Mouse (Mus musculus) thymus, postnatal 25 days (tissue): ENCODE measurements around the gene Pkhd1.
"Not testable (repeated sequence)": the region's sequence is repeated elsewhere in the genome, so short reads cannot be mapped to it uniquely, and the experiment has no call there.

Source experiments
- DNase-seq: peaks from one replicate; pipeline ENCODE4 v3.0.0; 2022

Pkhd1 gene

DNA sequence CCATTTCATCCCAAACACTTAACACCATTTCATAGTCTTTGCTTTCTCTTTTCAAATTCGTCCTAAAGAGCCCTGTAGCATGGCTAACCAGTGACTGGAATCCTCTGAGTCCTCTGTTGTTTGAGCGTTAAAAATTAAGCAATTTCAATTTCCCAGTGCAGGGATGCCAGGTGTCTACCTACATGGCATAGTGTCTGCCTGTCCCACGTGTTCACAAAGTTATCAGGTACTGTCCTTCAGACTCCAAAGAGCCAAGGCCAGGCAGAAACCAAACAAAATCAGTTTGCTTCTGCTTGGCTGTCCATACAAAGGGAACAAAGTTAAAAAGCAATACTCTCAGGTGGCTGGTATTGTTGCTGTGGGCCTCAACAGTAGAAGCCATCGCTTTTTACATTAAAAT lies 136.0 kb downstream of the Pkhd1 start:
- no peak for DNase-seq

DNA sequence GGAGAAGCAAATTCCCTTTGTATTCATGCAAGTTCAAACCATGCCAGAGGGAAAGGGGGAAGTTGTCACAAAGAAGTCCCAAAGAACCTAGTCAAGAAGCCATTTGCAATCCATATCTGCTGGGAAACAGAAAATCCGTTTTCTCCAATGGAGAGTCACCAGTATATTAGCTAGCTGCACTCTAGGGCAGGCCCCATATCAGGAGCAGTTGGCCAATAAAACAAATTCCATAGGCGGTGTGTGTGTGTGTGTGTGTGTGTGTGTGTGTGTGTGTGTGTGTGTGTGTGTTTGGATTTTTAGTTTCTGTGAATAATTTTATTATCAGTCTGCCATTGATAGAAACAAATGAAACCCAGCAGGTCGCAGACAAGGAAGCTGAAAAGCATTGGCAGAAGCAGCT lies 139.2 kb downstream of the Pkhd1 start:
- DNase-seq, result no peak

DNA sequence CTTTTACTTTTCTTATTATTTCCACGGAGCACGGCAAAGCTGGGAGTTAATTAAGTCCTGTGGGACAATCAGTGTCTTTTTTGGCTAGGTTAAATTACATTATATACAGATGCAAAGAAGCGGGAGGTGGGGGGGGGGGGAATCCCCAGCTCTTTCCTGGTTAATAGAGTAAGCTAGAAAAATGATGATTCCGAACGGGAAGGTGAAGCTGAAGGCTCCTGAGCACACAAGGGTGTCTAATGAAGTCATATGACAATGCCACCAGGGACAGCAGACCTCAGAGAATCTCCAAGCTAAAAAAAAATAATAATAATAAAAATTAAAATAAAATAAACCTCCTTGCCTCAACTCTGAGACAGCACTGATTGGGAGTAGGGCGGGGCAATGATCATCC lies 139.6 kb downstream of the Pkhd1 start:
- no peak for DNase-seq

DNA sequence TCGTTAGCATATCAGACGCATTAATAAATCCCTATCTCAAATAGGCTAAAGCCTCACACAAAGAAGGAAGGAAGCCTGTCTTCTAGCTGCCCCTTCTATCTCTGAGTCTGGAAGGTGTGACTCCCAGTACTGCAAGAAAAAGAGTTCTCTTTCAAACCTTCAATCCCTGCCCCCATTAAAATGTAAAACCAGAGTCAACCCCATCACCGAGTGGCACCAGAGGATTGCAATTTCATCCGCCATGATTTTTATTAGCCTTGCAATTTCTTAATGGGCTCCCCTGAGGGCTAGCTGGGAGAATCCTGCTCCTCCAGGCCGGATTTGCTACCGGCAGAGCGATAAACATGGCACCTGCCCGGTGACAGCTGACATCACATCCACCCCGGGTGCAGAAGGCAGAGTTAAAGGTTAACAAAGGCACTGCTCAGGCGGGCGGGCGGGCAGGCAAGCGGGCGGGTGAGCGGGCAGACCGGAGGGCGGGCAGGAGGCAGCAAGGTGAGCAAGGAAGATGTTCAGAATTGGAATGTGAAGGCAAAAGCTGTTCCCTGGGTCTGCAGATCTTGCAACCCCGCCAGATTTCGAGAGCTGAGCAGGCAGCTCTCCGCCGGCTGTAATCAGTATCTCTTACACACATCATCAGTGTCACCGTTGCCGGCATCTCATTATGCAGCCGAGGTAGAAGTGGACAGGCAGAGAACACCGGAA lies 140.2 kb downstream of the Pkhd1 start:
- no peak for DNase-seq

DNA sequence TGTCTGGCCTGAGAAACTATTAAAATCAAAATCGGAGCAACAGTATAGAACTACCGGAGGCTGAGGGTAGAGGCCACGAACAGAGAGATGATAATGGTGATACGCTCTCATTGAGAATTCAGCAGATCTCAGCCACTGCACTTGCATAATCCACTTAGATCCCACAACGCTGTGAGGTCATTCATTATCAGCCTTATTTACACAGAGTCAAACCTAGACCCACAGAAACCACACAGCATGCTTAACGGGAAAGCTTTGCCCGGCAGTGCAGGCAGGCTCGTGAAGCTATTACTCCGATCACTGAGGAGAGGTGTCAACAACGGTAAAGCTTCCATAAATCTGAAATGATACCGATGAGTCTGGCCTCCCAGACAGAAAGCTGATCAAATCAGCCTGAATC lies 147.1 kb downstream of the Pkhd1 start:
- no peak for DNase-seq

DNA sequence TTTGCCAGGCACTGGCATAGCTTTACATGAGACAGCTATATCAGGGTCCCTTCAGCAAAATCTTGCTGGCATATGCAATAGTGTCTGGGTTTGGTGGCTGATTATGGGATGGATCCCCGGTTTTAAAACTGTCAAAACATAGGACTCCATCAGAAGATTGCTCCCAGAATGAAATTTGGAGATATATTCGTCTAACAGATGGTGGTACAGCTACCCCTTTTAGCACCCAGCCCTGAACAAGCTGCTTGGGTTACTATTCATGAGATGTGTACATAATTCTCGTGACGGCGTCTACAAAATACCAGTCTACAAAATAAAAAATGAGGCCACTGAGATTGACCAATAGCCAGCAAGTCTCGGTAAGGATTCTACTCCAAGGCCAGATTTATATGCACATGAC lies 147.5 kb downstream of the Pkhd1 start:
- DNase-seq, result no peak

DNA sequence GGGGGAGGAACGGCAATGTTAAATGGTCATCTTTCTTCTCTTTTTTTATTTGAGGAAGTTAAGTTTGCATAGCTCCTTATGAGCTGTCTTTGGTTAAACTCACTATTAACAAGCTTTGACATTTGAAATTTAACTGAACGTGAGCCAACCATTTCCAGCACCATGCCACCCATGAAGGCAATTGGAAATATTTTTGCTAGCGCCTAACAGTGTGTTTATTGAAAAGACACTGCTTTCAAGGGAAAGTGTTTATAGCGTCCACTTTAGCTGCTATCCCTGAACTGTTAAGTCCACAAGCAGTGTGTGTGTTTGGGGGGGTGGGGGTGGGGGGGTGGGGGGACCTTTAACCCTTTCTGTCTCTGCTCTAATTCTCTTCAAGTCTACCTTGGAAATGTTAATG lies 151.4 kb downstream of the Pkhd1 start:
- no peak for DNase-seq

DNA sequence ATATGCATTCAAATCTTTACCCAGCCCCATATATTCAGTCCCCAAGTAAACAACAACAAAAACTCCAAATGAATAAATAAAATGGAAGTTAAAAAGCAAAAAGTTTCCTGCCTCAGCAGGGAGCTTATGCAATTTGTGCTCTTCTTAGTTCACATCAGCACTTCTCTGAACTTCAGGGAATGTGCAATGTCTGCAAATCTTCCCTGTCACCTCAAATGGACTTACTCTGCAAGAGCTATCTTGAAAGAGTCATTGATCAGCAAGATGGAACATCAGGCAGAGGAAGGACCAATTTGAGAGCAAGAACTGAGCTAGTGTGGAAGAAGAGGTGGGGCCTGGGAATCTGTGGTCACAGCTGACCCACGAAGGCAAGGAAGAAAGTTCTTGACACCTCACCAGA lies 163.2 kb downstream of the Pkhd1 start:
- no peak for DNase-seq

DNA sequence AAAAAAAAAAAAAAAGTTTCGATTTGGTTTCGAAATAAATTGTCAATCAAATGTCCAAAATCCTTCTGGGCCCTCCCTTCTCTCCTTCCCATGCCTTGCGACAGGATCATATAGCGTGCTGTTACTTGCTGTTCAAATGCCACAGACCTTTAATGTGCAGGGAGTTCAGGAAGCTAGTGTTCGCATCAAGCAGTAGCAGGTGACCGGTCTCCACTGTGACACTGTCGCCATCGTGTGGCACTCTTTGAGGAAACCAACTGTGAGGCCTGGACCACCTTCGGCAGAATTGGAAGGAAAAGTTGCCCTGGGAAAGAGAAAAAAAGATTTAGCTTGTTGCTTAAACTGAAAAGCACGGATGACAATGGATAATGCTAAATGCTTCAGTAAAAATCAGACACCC lies 167.8 kb downstream of the Pkhd1 start:
- no peak for DNase-seq

DNA sequence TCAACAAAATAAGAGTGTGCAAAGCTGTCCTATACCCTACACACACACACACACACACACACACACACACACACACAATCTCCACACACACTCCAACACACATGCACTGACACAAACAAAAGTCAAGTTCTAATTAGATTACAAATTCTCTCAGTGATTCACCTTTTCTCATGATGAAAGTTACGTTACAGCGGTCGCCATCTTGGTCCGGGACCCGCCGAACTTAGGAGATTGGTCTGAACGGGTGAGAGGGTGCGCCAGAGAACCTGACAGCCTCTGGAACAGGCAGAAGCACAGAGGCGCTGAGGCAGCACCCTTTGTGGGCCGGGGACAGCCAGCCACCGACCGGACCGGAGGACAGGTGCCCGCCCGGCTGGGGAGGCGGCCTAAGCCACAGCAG lies 185.8 kb downstream of the Pkhd1 start:
- DNase-seq, result not testable (repeated sequence)

DNA sequence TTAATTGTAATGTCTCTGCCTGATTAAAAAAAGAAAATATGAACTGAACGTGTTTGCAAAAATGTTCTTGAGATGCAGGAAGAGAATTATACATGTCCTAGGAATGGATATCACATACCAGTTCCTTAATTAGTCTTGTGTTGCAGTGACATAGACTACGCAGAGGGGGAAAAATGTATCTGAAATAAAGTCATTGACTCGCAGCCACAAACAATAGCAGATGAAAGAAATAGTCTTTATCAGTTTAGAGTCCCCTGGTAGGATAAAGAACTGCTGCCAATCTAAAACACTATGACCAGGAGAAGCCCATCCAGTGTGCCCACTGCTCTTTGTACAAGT lies 188.8 kb downstream of the Pkhd1 start:
- DNase-seq, result no peak

DNA sequence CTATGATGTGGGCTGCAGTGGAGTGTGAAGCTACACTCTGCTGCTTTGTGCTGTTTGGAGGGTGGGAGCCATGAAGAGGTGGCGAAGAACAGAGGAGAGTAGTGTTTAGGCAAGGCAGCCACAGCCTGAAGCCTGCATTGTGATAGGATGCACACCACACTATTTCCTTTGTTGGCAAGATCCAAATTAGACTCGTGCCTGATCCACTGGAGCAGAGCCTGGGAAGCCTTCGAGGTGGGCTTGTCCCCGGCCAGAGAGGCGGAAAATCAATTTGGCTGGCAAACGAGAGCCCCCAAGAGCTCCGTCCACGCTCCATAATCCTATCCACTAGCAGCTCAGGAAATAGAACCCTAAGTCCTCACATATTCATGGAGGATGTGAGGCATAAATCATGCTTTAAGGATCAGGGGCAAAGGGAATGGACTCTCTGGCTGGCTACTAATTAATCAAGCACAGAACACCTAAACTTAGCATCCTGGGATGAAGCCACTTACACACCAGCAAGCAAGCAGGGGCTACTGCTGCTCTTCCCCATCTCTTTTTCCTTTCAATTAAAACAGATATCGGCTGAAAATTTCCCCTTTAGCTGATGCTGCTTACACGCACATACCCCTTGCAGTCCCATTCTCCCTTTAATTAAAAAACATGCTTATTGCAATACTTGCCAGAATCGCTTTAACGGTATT lies 189.4 kb downstream of the Pkhd1 start:
- no peak for DNase-seq

DNA sequence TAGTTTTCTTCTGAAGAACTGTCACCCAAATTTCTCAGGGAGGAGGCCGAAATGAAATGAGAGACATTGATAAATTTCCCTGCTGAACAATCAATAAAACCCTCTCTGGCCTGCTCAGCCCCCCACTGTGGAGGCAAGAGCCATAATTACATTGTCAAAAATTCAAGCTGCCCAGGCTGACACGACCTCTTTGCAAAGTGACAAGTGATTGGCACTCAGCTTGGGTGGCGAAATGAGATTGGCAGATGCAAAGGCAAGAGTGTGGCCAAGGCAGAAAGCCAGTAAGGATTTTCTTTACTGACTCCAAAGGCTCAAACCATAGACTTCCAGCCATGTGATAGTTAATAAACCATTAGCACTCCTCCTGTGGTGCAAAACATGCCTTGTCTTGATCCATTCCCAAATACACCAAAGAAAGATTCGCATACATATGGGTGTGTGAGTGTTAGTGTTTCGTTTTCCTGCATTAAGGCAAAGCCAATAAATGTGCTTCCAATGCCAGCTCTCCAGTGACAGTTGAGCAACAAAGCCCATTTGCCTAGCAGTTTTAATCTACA lies 208.4 kb downstream of the Pkhd1 start:
- no peak for DNase-seq

DNA sequence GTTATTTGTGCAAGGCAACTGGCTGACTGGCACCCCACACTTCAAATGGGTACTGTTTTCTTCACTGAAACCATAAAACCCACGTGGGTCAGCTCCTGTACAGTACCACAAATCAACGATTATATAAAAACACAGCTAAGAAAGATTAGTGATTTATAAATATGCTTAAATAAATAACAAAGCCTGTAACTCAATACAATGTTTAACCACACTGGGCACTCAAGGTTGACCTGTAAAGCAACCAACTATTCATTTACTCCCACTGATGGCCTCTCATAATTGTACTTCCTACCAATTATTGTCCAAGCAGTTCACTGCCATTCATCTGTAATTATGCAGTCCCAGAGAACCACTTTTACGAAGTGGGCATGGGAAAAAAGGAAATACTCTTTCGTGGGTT lies 219.5 kb downstream of the Pkhd1 start:
- DNase-seq, result no peak

DNA sequence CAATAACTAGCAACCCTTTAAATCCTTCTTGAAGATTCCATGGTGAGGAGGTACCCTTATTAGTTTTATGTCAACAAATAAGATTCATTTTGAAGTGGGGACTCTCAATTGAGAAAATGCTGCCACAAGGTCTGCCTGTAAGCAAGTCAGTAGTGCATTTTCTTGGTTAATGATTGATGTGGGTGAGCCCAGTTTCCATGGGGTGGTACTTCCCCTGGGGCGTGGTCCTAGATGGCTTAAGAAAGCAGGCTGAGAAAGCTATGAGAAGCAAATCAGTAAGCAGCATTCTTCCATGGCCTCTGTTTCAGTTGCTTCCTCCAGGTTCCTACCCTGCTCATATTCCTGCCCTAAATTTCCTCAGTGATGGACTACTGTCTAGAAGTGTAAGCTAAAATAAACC lies 253.4 kb downstream of the Pkhd1 start:
- no peak for DNase-seq

DNA sequence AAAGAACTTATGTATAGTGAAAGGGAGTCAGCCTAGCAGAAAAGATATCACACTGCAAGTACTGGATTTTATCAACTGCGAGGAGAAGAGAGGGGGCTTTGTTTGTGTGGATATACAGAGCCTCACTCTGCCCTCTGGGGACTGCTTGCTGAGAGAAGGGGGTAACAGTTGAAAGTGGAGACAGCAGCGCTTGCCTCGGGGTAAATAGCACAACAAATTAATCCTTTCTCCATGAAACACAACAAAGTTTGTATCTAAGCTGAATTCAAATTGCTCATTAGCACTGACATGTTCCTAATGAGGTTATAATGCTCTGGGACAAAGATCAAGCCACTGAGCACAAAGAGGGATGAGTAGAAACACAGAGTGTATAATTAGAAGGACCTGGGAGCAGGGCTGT lies 273.2 kb downstream of the Pkhd1 start:
- no peak for DNase-seq

DNA sequence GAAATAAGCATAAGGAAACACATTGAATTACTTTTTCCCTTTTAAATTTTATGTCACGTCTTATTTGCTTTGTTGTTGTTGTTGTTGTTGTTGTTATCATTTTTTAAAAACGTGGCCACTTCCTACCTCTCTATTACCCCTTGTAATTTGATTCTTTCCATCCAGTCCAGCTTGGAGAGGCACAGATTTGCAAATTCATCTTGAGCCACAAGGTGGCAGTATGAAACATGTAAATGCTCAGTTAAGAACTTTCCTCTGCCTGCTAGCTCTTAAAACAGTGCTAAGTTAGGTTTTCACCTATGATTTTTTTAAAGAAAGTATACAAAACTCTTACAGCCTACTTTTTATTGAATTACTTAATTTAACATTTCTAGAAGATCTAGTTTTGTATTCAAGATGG lies 306.4 kb downstream of the Pkhd1 start:
- no peak for DNase-seq

DNA sequence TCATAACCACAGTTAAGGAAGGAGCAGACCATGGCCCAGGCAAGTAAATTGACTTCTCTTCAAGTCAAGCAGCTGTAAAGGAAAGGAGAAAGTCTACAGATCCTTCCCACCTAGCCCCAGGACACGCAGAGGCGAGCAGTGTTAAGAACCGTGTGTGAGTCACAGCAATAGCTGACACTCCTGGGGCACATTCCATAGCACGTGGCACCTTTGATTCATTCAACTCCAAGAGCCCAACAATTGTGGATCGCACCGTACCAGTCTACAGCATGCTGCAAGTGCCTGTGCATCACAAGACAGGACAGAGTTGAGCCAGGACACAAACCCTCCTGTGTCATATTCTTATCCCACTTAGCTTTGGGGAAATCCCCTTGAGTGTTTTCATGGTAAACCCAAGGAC lies 306.9 kb downstream of the Pkhd1 start:
- DNase-seq, result no peak

DNA sequence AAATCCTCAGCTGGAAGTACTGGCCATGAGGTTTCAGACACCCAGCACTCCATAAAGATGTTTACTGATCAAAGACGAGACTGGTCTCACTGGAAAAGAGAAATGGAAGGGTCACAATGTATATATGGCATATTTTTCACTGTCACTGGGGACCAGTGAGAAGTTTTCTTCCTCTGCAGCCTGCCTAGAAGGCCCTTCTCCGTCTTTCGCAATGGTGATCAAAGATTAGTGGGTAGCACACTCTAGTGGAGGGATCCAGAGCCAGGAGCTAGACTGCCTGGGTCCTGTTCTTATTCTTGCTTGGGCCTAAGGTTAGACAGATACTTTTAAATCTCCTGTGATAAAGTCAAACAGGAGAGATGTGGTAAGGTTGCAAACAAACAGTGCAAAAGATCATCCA lies 311.7 kb downstream of the Pkhd1 start:
- DNase-seq, result no peak

DNA sequence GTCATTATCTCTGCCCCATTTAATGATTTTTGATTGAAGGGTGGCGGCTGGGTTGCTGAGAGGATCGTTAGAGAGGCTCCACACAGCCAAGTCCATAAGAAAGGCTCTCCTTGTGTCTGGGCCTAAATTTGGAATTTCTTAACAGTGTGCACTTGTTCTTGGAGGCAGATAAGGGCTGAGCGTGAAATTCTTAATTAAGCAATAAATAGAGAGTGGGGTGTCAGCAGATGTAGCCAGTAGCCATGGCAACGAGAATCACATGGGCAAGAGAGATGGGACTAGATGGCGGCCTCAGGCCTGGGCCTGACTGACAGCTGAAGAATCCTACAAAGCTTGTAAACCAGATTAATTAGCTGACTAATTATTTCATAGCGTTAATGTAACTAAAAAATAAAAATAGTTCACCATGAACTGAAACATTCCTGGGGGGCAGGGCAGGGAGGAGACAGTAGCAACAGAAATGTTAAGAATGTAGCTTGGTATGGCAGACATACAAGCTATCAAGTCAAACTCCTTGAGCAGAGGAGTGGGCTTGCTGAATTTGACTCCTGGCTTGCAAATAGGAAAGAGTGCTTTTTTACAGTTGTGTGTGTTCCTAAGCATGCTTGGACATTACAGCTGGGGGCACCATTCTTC lies 314.8 kb downstream of the Pkhd1 start:
- DNase-seq, result no peak

DNA sequence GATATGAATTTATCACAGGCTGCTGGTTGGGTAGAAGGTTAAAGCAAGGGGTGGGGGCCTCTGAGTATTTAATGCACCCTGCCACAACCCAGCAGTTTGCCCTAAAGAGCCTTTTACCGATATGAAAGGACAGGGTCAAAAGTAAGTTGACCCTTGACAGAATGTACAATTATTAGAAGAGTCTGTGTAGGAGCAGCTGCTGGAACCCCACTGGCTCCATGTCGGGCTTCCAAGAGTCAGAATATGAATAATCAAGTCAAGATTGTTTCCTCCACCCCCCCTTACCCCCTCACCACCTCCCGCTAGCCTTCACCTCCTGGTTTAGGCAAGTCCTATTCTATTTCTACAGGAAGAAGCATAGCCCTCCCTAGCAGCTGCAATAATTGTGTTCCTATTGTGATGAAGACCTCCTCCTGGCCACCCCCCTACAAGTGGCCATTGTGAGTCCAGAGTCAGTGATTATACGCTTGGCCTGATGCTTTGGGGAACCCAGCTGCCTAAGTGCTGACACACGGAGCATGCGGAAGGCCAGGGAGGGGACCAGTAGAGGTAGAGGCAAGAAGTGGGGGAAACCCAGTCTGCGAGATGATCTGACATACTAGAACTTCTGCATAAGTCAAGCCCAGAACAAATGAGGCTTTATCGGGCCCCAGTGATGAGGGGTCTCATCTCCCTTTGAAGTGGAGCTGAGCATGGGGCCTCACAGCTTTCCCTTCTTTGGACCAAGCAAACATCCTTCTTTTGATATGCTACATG lies 315.5 kb downstream of the Pkhd1 start:
- no peak for DNase-seq

DNA sequence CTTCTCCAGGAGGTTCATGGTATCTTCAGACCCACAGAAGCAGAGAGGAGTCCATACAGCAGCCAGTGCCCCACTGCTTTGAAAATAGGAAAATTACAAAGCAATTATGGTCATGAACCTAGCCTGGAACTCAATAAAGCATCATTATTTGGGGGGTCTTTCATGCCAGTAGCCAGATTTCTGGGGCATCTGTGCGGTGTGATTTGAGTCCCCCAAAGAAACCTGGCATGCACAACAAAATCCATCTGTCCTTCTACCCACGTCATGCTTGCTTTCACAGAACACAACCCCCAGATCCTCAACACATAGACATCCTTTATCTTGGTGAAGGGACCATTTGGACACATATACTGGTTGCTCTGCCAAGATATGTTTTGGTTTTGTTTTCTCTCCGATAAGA lies 316.2 kb downstream of the Pkhd1 start:
- DNase-seq, result no peak

DNA sequence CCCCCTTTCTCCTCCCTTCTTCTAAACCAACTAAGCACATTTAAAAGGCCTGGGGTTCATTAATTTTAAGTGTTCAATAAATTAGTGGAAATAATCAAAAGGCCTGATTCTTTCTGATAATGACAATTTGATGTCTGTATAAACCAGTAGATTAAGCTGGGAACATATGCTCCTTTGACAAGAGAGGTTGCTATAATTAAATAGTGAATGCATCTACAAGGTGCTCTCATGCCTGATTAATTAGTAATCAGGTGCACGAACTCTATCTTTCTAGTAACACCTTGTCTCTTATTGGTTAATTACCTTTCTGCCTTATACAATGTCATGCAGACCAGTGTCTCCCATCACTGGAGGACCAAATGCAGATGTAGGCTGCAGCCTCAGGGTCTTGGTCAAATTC lies 329.2 kb downstream of the Pkhd1 start:
- no peak for DNase-seq

DNA sequence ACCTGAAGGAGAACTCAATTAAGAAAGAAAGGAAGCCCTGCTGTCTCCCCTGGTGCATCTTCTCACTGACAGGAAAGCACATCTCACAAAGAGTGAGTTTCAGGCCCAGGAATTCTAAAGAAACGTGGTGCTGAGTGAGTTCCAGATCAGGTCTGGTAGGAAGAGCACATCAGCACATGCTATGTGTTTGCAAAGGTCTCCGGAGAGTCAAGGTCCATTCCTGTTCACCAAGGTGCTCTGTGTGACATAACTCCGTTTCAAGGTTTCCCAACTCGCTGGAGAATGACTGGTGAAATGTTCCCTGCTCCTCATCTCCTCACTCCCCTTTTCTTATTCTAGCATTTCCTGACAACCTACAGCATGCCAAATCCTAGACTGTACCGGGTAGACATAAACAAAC lies 357.5 kb downstream of the Pkhd1 start:
- DNase-seq, result no peak
